8 mouse cellular contexts compared by ENCODE assay signal in genomic region chr15:100983427-100984153, GRCm38 (mm10).
DNase-seq lines count a peak whose midpoint lies in the region; ATAC-seq and TF ChIP-seq lines count a peak whose summit lies in the region.

No protein-coding gene starts in this region.

- ATAC-seq in forebrain, embryonic 14.5 days, result peak; percentile 90
- peak; percentile 46 for ATAC-seq in inflammation-experienced regulatory T-cells, adult 6 months
- ATAC-seq in liver, embryonic 13.5 days (ENCODE audit: low read depth), result no peak

- H3K4me2 ChIP-seq in forebrain, embryonic 14.5 days (ENCODE audit: low read length), result peak overlapping the region; percentile 74
- peak overlapping the region; percentile 54 for H3K4me2 ChIP-seq in liver, embryonic 13.5 days

- peak overlapping the region; percentile 44 for H3K4me3 ChIP-seq in layer of hippocampus, adult 2 months
- H3K4me3 ChIP-seq in forebrain, embryonic 14.5 days (ENCODE audit: low read depth, low read length), result peak overlapping the region; percentile 46
- peak overlapping the region; percentile 45 for H3K4me3 ChIP-seq in liver, embryonic 13.5 days (replicated peaks)

- no peaks in the 10 kb centered on the region for H3K27me3 ChIP-seq in forebrain, embryonic 14.5 days (replicated peaks; ENCODE audit: control insufficient read depth, insufficient read depth, low read length)
- peaks cover 43% of the 10 kb centered on the region for H3K27me3 ChIP-seq in liver, embryonic 13.5 days

- H3K9me3 ChIP-seq in forebrain, embryonic 14.5 days (replicated peaks; ENCODE audit: control insufficient read depth, low read length), result no peaks in the 10 kb centered on the region
- no peaks in the 10 kb centered on the region for H3K9me3 ChIP-seq in liver, embryonic 13.5 days (replicated peaks)

- peak; percentile 66 for TF ChIP-seq CTCF in layer of hippocampus, adult 2 months (conservative IDR thresholded peaks at IDR 0.05)

- under 1% methylated on average over 46 of the region's 46 CpGs for WGBS in forebrain, embryonic 14.5 days
- 2% methylated on average over 46 of the region's 46 CpGs for WGBS in liver, embryonic 13.5 days (ENCODE audit: insufficient replicate concordance)

- DNase-seq in layer of hippocampus, adult 2 months (ENCODE audit: low spot score in 2 of 2), result peak; percentile 33 to 51
- no peak for DNase-seq in layer of hippocampus, adult 9-11 months
- DNase-seq in adrenal gland, postnatal 14 days, result peak; percentile 67
- peak; percentile 78 for DNase-seq in forebrain, embryonic 14.5 days (ENCODE audit: low spot score)
- DNase-seq in liver, embryonic 13.5 days, result no peak
- peak; percentile 63 for DNase-seq in naive thymus-derived CD4-positive, alpha-beta T cell, adult 2 months (ENCODE audit: low read depth)
- peak; percentile 60 for DNase-seq in thymus, postnatal 4 days

- H3K4me1 ChIP-seq in forebrain, embryonic 14.5 days (ENCODE audit: control insufficient read depth, insufficient read depth, low read length), result peaks cover 9% of the 10 kb centered on the region; the same call in 1 of the 2 replicates
- H3K4me1 ChIP-seq in liver, embryonic 13.5 days (replicated peaks), result no peaks in the 10 kb centered on the region

- H3K27ac ChIP-seq in layer of hippocampus, adult 2 months, result peak overlapping the region; percentile 86
- peak overlapping the region; percentile 62; the same call in 1 of the 2 replicates for H3K27ac ChIP-seq in forebrain, embryonic 14.5 days (ENCODE audit: low read depth, low read length)
- no peak overlapping the region for H3K27ac ChIP-seq in liver, embryonic 13.5 days

- 0 out of 2 replicates have a peak, but pooled peaks cover 2% of the 10 kb centered on the region for H3K36me3 ChIP-seq in forebrain, embryonic 14.5 days (ENCODE audit: control insufficient read depth, insufficient read depth, low read length)
- H3K36me3 ChIP-seq in liver, embryonic 13.5 days, result no peaks in the 10 kb centered on the region

- peak overlapping the region; percentile 74 for H3K9ac ChIP-seq in forebrain, embryonic 14.5 days (ENCODE audit: low read length)
- no peak overlapping the region for H3K9ac ChIP-seq in liver, embryonic 13.5 days

Comparison
In these comparisons a context has a peak if more than half of its experiments do, and no peak if none do; other contexts are left out.
1. DNase-seq: peak in layer of hippocampus, adult 2 months (2 of 2), adrenal gland, postnatal 14 days (single experiment), forebrain, embryonic 14.5 days (single experiment), naive thymus-derived CD4-positive, alpha-beta T cell, adult 2 months (single experiment) and thymus, postnatal 4 days (single experiment); none in layer of hippocampus, adult 9-11 months (single experiment) and liver, embryonic 13.5 days (single experiment).
2. Peak in every context shown above with its lines, with median percentiles within 50 percentile points of each other: H3K4me3 ChIP-seq.